Mouse (Mus musculus): ENCODE data around the gene Uckl1.
A peak's percentile ranks its signal among the peaks of the same experiment; 100 is the strongest.

Gene Uckl1

DNA sequence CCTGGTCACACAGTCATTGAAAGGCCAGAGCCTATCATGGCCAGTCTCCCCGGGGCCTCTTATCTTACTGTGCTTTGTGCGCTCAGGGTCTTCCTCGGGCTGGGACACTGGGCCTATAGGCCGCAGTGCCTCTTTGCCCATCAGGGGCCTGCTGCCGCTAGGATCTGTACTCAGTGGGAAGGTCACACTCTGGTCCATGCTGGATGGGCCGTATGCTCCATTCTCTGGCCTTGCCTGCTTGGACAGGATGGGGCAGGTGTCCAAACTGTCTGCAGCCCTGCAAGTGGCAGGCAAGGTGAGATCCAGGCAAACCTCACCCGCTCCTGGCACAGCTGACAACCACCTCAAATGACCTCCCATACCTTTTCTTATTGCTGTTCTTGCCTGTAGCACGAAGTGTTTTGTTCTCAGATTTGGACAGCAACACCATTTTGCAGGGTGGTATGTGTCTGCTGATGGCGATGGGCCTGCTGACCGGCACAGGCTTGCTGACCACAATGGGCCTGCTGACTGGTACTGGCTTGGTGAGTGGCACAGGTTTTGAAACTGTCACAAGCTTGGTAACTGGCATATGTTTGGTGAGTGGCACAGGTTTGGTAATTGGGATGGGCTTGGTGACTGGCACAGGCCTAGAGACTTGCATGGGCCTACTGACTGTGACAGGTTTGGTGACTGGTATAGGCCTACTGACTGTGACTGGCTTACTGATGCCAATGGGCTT is 4.5 kb upstream of the Uckl1 start:
- DNase-seq: peak; percentile 64

DNA sequence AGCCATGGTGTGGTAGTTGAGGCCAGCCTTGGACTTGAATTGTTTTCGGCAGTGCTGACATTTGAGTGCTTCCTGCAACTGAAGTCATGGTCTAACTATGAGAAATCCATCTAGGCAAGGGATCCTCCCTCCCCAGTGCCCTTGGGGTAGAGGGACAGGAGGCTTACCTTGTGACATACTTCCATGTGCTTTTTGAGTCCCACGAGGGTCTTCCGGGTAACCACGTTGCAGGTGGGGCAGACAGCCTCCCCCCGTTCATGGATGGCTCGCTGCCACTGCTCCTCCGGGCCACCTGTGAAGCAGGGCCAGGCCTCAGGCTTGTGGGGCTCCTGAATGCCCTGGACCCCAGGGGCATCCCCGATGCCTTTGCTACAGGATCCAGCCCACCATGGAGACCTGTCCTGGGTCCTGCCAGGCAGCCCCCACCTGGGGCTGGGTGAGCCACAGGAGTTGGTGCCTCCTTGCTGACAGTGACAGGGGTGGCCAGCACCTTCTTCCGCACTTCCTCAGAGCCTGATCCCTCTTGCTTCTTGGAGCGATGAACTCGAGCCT is 3.6 kb upstream of the Uckl1 start:
- DNase-seq: peak; percentile 44

GRCm38 (mm10) chr2:181587796-181588195 is 3.1 kb upstream of the Uckl1 start:
- no peak for DNase-seq

GRCm38 (mm10) chr2:181586124-181586523 is 1.4 kb upstream of the Uckl1 start:
- DNase-seq: no peak

DNA sequence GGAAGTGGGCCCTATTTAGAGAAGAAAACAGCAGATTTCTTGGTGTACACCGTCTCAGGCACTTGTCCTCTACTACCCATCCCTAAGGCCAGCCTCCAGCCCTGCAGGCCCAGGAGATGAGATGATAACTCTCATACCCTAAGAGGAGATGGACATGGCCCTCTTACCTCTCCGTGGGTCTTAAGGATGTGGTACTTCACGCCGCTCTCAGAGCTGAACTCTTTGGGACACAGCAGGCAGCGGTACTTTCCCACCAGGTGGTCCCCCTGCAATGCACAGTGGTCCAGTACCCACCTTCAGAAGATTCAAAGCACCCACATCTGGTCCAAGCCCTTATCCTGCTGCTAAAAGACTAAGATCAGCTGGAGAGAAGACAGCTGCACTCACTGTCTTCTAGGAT is 814 bp upstream of the Uckl1 start:
- no peak for DNase-seq

DNA sequence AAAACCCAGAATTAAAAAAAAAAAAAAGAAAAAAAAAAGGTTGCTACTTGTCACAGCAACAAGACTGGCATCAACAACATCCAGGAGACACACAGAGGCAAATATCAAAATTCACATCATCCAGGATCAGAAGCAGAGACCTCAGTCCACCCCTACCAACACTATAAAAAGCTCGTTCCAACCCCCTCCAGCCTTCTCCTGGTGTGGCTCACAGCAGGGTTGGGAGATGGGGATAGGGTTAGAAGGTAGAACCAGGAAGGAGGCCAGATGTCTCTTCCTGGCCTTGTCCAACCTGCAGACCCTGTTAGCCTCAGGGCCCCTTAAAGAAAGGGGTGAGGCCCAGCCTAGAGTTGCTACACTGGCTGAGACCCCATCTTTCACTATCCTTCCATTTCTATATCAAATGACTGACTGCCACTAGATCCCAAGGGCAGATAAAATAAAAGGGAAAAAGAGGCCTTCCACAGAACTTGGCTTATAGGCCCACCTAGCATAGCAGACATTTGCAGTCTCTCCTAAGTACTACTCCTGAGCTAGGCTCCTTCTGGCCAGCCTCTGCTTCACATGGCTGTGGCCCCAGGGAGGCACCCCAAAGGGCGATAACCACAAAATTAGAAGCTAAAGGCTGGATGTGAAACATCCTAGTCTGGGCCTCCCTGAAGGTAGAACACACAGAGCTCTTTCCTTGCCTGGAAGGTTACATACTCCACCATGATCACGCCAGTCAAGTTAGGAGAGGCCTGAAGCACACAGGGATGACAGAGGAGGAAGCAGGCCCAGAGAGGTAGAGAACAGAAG is 1.0 kb downstream of the Uckl1 start:
- no peak for DNase-seq

DNA sequence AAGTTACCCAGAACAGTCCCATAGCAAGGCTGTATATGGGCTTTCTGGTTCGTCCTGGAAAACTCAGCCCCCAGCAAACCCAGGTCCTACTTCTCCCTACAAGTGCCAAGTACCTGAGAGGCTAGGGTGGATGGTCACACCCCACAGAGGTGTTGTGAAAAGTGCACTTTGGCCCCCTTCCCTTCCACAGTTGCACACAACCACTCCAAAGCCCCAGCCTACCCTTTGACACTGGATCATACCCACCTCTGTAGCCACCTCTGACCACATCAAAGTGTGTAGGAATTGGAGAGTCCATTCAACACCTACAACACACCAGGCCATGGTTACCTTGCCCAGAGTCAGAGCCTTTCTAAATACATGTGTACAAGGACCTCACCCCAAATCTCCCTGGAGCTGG is 1.8 kb downstream of the Uckl1 start:
- DNase-seq: peak; percentile 41

- DNase-seq: no peak
These were observed 2.3 kb downstream of the Uckl1 start for GRCm38 (mm10) chr2:181582358-181582757.

DNA sequence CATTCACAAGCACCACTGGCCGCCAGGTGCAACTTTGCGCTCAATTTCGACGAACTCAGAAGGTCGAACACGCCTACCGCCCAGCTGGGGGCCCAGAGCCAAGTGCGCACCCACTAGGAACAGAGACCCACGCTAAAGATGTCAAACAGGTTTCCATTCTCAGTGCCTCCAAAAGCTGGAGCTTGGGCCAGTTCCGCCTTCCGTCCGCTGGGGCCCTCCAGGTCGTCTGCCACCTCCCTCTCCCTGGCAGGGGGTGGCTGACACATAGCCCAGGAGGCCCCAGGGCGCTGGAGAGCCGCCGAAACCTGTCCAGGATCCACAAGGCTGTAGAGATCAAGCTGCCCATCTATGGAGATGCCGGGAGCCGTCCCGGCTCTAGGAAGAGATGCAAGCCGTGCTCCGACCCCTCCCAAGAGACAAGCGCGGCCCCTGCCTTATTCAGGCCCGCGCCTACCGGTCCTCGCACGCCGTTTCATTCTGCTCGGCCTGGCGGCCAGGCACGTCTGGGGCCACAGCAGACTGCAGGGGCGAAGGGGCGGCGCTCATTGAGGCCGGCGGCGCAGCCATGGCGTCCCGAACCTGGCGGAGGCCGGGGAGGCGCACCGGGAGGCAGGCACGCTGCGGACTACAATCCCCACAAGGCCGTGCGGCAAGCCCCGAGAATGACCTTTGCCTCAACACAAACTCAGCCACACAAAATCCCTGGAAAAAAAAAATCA is 3.1 kb downstream of the Uckl1 start:
- peak; percentile 87 for DNase-seq

- DNase-seq: peak; percentile 92
These were observed 3.7 kb downstream of the Uckl1 start for GRCm38 (mm10) chr2:181581016-181581401.

- peak; percentile 54 for DNase-seq
These were observed 4.4 kb downstream of the Uckl1 start for GRCm38 (mm10) chr2:181580131-181580772.

GRCm38 (mm10) chr2:181579681-181580080 is 5.0 kb downstream of the Uckl1 start:
- no peak for DNase-seq

- peak; percentile 45 for DNase-seq
These were observed 5.7 kb downstream of the Uckl1 start for GRCm38 (mm10) chr2:181578790-181579618.

DNA sequence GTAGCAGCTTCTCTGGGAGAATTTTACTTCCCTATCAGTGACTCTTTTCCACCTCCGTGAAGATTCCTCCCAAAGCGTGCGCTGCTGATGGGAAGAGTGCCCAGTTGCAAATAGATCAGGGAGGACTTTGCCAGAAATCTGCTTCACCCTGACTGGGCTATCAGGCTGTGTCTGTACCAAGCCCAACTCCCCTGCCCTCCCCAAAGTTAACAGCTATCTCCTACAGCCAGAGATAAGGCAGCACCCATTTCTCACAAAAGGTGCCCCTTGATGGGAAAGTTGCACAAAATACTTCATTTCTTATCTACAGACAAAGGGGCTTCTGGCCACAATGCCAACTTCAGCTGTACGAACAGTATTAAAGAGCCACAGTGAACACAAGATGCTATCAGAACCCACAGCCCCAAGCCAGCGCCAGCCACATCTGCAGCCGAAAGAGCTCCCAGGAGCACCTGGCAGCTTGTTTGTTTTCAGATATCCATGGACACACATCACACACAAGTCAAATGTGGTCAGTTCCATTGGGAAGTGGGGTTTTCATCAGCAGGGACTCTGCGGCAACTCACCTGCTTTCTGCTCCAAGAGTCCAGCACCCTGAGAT is 6.6 kb downstream of the Uckl1 start:
- peak; percentile 85 for DNase-seq

DNA sequence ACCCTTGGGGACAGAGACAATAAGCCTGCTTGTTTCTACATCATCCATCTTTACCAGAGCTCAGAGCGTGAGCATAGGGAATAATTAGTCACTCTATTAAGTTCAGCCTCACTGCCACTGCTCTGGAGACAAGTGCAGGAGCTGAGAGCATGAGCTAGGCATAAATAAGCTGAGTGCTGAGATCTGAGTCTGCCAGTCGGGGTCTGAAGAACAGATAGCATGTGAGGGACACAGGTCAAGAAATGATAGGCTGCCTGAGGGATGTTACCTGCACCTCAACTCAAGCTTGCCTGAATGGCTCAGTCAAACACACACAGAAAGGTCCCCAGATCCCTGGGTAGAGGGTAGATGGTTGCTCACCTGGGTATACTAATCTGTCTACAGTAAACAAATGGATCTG is 7.6 kb downstream of the Uckl1 start:
- no peak for DNase-seq

GRCm38 (mm10) chr2:181576613-181577012 is 8.1 kb downstream of the Uckl1 start:
- DNase-seq: no peak

- peak; percentile 52 for DNase-seq
These were observed 9.7 kb downstream of the Uckl1 start for GRCm38 (mm10) chr2:181574921-181575545.

GRCm38 (mm10) chr2:181573961-181574360 is 10.7 kb downstream of the Uckl1 start:
- peak; percentile 43 for DNase-seq

DNA sequence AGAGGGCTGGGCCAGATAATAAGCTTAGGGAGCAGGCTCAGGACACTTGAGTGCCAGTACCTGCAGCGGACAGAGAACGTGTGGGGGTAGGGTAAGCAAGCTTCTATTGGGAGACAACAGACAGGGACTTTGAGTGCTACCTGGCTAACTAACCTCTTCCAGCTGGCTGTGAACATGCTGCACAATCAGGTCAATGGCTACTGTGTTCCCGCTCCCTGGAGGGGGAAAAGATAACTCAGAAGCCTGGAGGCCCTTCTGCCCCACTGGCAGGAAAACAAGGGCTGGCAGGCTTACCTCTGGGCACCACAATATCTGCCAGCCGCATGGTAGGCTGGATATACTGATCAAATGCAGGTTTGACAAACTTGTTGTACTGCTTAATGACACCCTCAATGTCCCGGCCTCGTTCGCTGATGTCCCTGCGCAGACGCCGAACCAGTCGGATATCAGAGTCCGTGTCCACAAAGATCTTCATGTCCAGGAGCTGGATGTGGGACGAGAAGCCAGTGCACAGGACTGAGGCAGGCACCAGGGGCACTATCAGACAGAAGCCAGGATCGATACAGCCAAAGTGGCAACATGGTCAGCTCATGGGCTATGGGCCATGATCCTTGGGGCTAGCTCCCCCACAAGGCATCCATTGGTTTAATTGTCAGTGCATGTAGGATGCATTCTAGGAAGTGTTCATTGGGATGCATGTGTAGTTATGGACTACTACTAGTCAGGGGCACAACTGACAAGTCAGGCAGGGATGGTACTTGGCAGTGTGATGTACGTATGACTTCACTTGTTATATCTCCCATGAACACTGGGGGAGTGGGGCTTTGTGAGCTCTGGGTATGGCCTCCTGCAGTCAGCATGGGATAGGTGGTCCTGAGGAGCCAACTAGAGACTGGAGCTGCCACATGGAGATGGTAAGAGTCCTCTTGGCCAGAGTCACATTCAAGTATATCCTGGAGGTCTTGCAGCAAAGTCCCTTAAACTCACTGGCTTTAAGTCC is 11.5 kb downstream of the Uckl1 start:
- DNase-seq: peak; percentile 87
